Mouse (Mus musculus): ENCODE data around the gene B4galnt1. TPM values are rescaled to one million over a fixed set of nuclear protein-coding genes. Genes with fewer than 3 reads are reported as not detected.

The B4galnt1 gene
- polyA plus RNA-seq (2014; fragmentation: Nextera tagmentation; extraction: Ambion mirVana) = 6.2 and 8.7 TPM in 2 replicates

- H3K4me2 ChIP-seq (replicated peaks; ENCODE audit: low read depth, low read length) = peak within 1 kb of the TSS; percentile 100
- WGBS = 2% methylated on average over 51 of the region's 52 CpGs
- H3K4me1 ChIP-seq (ENCODE audit: control insufficient read depth, insufficient read depth, low read length) = peaks cover 12% of the 10 kb centered on the region; the same call in 1 of the 2 replicates
- peak within 1 kb of the TSS; percentile 60 for H3K4me3 ChIP-seq (ENCODE audit: low read length)
- no peaks in the 10 kb centered on the region for H3K36me3 ChIP-seq (ENCODE audit: control insufficient read depth, insufficient read depth, low read length)
- peak within 1 kb of the TSS; percentile 69 for H3K9ac ChIP-seq (ENCODE audit: low read depth, low read length)
- H3K9me3 ChIP-seq (ENCODE audit: control insufficient read depth, low read length) = no peaks in the 10 kb centered on the region
- H3K27me3 ChIP-seq (ENCODE audit: control insufficient read depth, insufficient read depth, low read length) = peaks cover 44% of the 10 kb centered on the region
- ATAC-seq (ENCODE audit: low FRiP score, low TSS enrichment) = peak; percentile 84
- no peak within 1 kb of the TSS for H3K27ac ChIP-seq (ENCODE audit: low read depth, low read length)
Observed at GRCm38 (mm10) chr10:127164631-127165353, at the start of gene B4galnt1. Gene B4galnt1 (plus strand): TSS chr10:127165225.

GRCm38 (mm10) chr10:127118470-127118869 is 46.6 kb upstream of the B4galnt1 start:
- H3K27me3 ChIP-seq (ENCODE audit: control insufficient read depth, insufficient read depth, low read length) = no peaks in the 10 kb centered on the region
- no peak overlapping the region for H3K9ac ChIP-seq (ENCODE audit: low read depth, low read length)
- no peak overlapping the region for H3K4me3 ChIP-seq (ENCODE audit: low read length)
- no peak for ATAC-seq (ENCODE audit: low FRiP score, low TSS enrichment)
- 88% methylated on average over 11 of the region's 11 CpGs for WGBS
- H3K36me3 ChIP-seq (ENCODE audit: control insufficient read depth, insufficient read depth, low read length) = peaks cover 27% of the 10 kb centered on the region; the same call in 1 of the 2 replicates
- peaks cover 9% of the 10 kb centered on the region; the same call in 1 of the 2 replicates for H3K4me1 ChIP-seq (ENCODE audit: control insufficient read depth, insufficient read depth, low read length)
- H3K4me2 ChIP-seq (replicated peaks; ENCODE audit: low read depth, low read length) = no peak overlapping the region
- H3K27ac ChIP-seq (ENCODE audit: low read depth, low read length) = no peak overlapping the region
- H3K9me3 ChIP-seq (ENCODE audit: control insufficient read depth, low read length) = no peaks in the 10 kb centered on the region

- H3K4me2 ChIP-seq (replicated peaks; ENCODE audit: low read depth, low read length) = no peak overlapping the region
- no peak for ATAC-seq (ENCODE audit: low FRiP score, low TSS enrichment)
- no peaks in the 10 kb centered on the region for H3K27me3 ChIP-seq (ENCODE audit: control insufficient read depth, insufficient read depth, low read length)
- peaks cover 9% of the 10 kb centered on the region; the same call in 1 of the 2 replicates for H3K4me1 ChIP-seq (ENCODE audit: control insufficient read depth, insufficient read depth, low read length)
- H3K4me3 ChIP-seq (ENCODE audit: low read length) = no peak overlapping the region
- no peaks in the 10 kb centered on the region for H3K9me3 ChIP-seq (ENCODE audit: control insufficient read depth, low read length)
- H3K27ac ChIP-seq (ENCODE audit: low read depth, low read length) = no peak overlapping the region
- H3K9ac ChIP-seq (ENCODE audit: low read depth, low read length) = no peak overlapping the region
- WGBS = 76% methylated on average over 10 of the region's 10 CpGs
- H3K36me3 ChIP-seq (ENCODE audit: control insufficient read depth, insufficient read depth, low read length) = peaks cover 27% of the 10 kb centered on the region; the same call in 1 of the 2 replicates
Observed at GRCm38 (mm10) chr10:127119229-127119628, 45.8 kb upstream of the B4galnt1 start.

- Histone ChIP-seq H3K9me3 (ENCODE audit: control insufficient read depth, low read length) (no peaks in the 10 kb centered on the region), H3K27me3 (ENCODE audit: control insufficient read depth, insufficient read depth, low read length) (no peaks in the 10 kb centered on the region), H3K36me3 (ENCODE audit: control insufficient read depth, insufficient read depth, low read length) (peaks cover 27% of the 10 kb centered on the region; the same call in 1 of the 2 replicates), H3K9ac (ENCODE audit: low read depth, low read length) (peak overlapping the region; percentile 76), H3K27ac (ENCODE audit: low read depth, low read length) (no peak overlapping the region), H3K4me1 (ENCODE audit: control insufficient read depth, insufficient read depth, low read length) (peaks cover 9% of the 10 kb centered on the region; the same call in 1 of the 2 replicates), H3K4me3 (ENCODE audit: low read length) (peak overlapping the region; percentile 87), H3K4me2 (replicated peaks; ENCODE audit: low read depth, low read length) (peak overlapping the region; percentile 93)
- 3% methylated on average over 34 of the region's 34 CpGs for WGBS
- ATAC-seq (ENCODE audit: low FRiP score, low TSS enrichment) = peak; percentile 42
Observed at GRCm38 (mm10) chr10:127120301-127121065, 44.5 kb upstream of the B4galnt1 start.

DNA sequence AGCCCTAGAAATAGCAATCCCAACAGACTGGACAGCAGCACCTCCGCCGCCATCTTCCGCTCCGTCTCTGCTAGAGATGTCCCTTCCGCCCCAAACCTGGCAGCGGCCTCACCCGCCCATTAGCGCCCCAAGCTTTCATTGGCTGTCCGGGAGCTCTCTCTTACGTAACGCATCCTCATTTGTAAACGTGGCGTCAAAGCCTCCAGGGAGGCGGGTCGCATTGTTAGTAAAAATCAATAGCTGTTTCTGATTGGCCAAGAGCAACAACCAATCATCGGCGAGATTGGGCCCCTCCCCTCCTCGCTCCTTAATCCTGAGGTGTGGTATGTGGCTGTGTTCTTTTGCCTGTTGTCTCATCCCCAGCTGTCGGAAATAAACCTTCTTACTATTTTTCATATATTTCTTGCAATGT is 44.0 kb upstream of the B4galnt1 start, which contains the start of gene Os9:
Gene Os9, minus strand, starts transcription at position 66 of the 412 bp plus-strand sequence.
- Histone ChIP-seq H3K27me3 (ENCODE audit: control insufficient read depth, insufficient read depth, low read length) (no peaks in the 10 kb centered on the region), H3K4me1 (ENCODE audit: control insufficient read depth, insufficient read depth, low read length) (peaks cover 9% of the 10 kb centered on the region; the same call in 1 of the 2 replicates), H3K36me3 (ENCODE audit: control insufficient read depth, insufficient read depth, low read length) (peaks cover 24% of the 10 kb centered on the region; the same call in 1 of the 2 replicates), H3K9ac (ENCODE audit: low read depth, low read length) (peak within 1 kb of the TSS; percentile 76), H3K4me2 (replicated peaks; ENCODE audit: low read depth, low read length) (peak within 1 kb of the TSS; percentile 93), H3K27ac (ENCODE audit: low read depth, low read length) (no peak within 1 kb of the TSS), H3K4me3 (ENCODE audit: low read length) (peak within 1 kb of the TSS; percentile 87), H3K9me3 (ENCODE audit: control insufficient read depth, low read length) (no peaks in the 10 kb centered on the region)
- peak; percentile 97 for ATAC-seq (ENCODE audit: low FRiP score, low TSS enrichment)
- under 1% methylated on average over 19 of the region's 19 CpGs for WGBS

DNA sequence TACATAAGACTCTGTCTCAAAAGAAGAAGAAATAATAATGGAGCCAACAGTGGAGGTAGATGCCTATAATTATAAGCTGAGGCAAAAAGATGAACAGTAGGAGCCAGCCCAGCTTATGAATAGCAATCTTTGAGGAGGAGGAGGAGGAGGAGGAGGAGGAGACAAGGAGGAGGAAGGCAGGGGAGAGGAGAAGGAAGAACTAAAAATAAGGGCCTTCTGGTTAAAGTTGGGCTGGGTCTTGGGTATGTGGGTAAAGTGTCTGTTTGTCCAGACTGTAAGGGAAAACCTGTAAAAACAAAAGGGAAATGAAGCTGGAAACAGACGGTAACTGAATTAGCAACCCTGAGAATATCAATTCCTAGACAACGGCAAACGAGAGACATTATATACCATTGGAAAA is 43.0 kb upstream of the B4galnt1 start:
- H3K36me3 ChIP-seq (ENCODE audit: control insufficient read depth, insufficient read depth, low read length) = peaks cover 19% of the 10 kb centered on the region; the same call in 1 of the 2 replicates
- no peak overlapping the region for H3K4me2 ChIP-seq (replicated peaks; ENCODE audit: low read depth, low read length)
- no peaks in the 10 kb centered on the region for H3K27me3 ChIP-seq (ENCODE audit: control insufficient read depth, insufficient read depth, low read length)
- H3K9ac ChIP-seq (ENCODE audit: low read depth, low read length) = no peak overlapping the region
- no peaks in the 10 kb centered on the region for H3K9me3 ChIP-seq (ENCODE audit: control insufficient read depth, low read length)
- no peak overlapping the region for H3K27ac ChIP-seq (ENCODE audit: low read depth, low read length)
- H3K4me1 ChIP-seq (ENCODE audit: control insufficient read depth, insufficient read depth, low read length) = peaks cover 9% of the 10 kb centered on the region; the same call in 1 of the 2 replicates
- WGBS = 82% methylated on average over 3 of the region's 3 CpGs
- no peak for ATAC-seq (ENCODE audit: low FRiP score, low TSS enrichment)
- H3K4me3 ChIP-seq (ENCODE audit: low read length) = no peak overlapping the region

DNA sequence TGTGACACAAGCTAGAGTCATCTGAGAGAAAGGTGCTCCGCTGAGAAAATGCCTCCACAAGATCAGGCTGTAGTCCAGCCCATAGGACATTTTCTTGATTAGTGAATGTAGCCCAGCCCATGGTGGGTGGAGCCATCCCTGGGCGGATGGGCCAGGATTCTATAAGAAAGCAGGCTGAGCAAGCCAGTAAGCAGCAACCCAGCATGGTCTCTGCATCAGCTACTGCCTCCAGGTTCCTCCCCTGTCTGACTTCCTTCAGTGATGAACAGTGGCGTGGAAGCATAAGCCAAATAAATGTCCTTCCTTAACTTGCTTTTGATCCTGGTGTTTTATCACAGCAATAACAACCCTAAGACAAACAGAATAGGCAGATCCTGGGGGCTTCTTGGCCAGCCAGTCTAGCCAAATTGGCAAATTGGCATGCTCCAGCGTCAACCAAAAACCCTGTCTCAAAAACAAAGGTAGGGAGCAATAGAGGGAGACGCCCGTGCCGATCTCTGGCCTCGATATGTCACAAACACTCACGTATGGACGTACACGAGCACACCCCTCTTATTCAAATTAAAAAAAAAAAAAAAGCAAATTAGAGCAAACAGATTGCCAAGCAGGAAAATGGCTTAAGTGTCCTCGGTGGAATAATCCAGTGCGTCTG is 42.1 kb upstream of the B4galnt1 start:
- Histone ChIP-seq H3K27ac (ENCODE audit: low read depth, low read length) (no peak overlapping the region), H3K9me3 (ENCODE audit: control insufficient read depth, low read length) (no peaks in the 10 kb centered on the region), H3K4me1 (ENCODE audit: control insufficient read depth, insufficient read depth, low read length) (peaks cover 9% of the 10 kb centered on the region; the same call in 1 of the 2 replicates), H3K4me3 (ENCODE audit: low read length) (peak overlapping the region; percentile 22), H3K36me3 (ENCODE audit: control insufficient read depth, insufficient read depth, low read length) (peaks cover 10% of the 10 kb centered on the region; the same call in 1 of the 2 replicates), H3K9ac (ENCODE audit: low read depth, low read length) (peak overlapping the region; percentile 35; the same call in 1 of the 2 replicates), H3K4me2 (replicated peaks; ENCODE audit: low read depth, low read length) (peak overlapping the region; percentile 53), H3K27me3 (ENCODE audit: control insufficient read depth, insufficient read depth, low read length) (no peaks in the 10 kb centered on the region)
- WGBS = 11% methylated on average over 13 of the region's 13 CpGs
- no peak for ATAC-seq (ENCODE audit: low FRiP score, low TSS enrichment)

DNA sequence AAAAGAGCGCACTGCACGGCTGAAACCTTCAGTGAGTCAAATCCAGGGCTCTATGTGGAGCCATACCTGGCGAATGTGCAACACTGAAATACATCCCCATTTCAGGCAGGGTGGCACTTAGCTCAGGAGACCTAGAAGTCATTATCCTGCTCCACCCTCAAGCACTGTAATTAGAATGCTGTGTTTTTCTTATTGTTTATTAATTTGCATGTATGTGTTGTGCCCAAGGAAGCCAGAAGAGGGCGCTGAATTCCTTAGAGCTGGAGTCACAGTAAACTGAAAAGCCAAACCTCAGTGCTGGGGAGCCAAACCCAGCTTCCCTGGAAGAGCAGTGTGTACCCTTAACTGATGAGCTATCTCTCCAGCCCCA is 41.6 kb upstream of the B4galnt1 start:
- 14% methylated on average over 4 of the region's 4 CpGs for WGBS
- Histone ChIP-seq H3K27ac (ENCODE audit: low read depth, low read length) (no peak overlapping the region), H3K36me3 (ENCODE audit: control insufficient read depth, insufficient read depth, low read length) (peaks cover 6% of the 10 kb centered on the region; the same call in 1 of the 2 replicates), H3K4me1 (ENCODE audit: control insufficient read depth, insufficient read depth, low read length) (peaks cover 9% of the 10 kb centered on the region; the same call in 1 of the 2 replicates), H3K4me3 (ENCODE audit: low read length) (peak overlapping the region; percentile 22), H3K9me3 (ENCODE audit: control insufficient read depth, low read length) (no peaks in the 10 kb centered on the region), H3K9ac (ENCODE audit: low read depth, low read length) (peak overlapping the region; percentile 35; the same call in 1 of the 2 replicates), H3K4me2 (replicated peaks; ENCODE audit: low read depth, low read length) (peak overlapping the region; percentile 53), H3K27me3 (ENCODE audit: control insufficient read depth, insufficient read depth, low read length) (no peaks in the 10 kb centered on the region)
- ATAC-seq (ENCODE audit: low FRiP score, low TSS enrichment) = no peak

Measured in kidney, embryonic 14.5 days (tissue).